Mouse (Mus musculus) heart, postnatal 14 days (tissue): ENCODE data around the gene Gpr137. TPM values are rescaled to one million over a fixed set of nuclear protein-coding genes. Genes with fewer than 3 reads are reported as not detected.

Source experiments
- DNase-seq, 2 experiments: peaks; one replicate each; pipeline ENCODE4 v3.0.0; 2021 to 2022
- intact Hi-C: fragments of 180-260 bp; cut with DNase I; formaldehyde crosslinking; loops from one replicate; pipeline ENCODE4 v1.15.1; 2025
- total RNA-seq, 2 experiments: library from RNA; stranded (reverse); gene quantifications; 2 replicates each; pipeline ENCODE4 v1.2.3; 2021

The Gpr137 gene
- total RNA-seq, 2 experiments from 2014 or later, result 34.1 to 40.0 TPM

DNA sequence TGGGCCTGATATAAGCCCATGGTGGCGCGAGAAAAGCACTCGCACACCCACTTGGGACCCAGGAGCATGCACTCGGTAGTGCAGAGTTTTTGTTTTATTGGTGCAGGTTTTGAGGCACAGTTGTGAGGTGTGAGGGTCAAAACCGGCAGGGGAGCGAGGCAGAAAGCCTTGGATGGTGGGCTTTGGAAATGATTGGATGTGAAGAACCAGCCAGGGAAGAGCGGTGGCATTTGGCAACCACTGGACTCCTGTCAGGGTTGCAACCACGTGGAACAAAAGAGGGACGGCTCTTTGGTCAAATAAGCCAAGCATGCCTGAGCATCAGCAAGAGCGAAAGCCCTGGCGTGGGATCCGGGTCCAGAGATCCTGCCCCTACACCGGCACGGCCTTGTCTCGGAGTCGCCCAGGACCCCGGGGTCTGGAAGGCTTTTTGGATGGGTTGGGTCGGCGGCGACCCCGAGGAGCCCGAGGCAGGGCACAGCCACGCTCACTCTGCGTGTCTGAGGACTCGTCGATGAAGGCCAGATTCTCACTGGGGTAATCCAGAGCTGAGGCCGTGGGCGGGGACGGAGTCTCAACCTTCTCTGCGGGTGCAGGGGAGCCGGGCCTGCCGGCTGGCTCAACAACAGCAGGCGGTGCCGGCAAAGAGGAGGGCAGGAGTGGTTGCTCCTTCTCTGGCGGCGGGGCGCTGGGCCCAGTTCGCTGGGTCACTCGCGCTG, 16.5 kb downstream of the Gpr137 start:
- no peak for DNase-seq
- intact Hi-C loops, result loop anchor here (2.0 kb wide), 2 partner anchors 15 to 95 kb away; partner anchors contain the start of gene Bad

DNA sequence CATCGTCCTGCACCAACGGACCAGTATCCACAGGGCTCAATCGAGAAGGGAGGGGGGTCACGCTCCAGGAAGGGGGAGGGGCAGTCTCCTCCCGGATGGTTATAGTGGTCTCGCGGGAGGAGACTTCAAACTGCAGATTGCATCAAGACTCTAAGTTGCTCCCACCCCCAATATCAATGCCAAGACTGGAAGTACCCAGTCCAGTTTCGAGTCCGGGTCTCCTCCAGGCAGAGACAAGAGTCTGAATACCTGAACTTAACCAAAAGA, 17.0 kb downstream of the Gpr137 start, which contains the start of gene Catsperz:
Catsperz (minus strand) TSS at position 74 of the 267 bp plus-strand sequence.
- intact Hi-C loops, result loop anchor here (2.0 kb wide), 2 partner anchors 16 to 96 kb away; partner anchors contain the start of gene Bad

DNA sequence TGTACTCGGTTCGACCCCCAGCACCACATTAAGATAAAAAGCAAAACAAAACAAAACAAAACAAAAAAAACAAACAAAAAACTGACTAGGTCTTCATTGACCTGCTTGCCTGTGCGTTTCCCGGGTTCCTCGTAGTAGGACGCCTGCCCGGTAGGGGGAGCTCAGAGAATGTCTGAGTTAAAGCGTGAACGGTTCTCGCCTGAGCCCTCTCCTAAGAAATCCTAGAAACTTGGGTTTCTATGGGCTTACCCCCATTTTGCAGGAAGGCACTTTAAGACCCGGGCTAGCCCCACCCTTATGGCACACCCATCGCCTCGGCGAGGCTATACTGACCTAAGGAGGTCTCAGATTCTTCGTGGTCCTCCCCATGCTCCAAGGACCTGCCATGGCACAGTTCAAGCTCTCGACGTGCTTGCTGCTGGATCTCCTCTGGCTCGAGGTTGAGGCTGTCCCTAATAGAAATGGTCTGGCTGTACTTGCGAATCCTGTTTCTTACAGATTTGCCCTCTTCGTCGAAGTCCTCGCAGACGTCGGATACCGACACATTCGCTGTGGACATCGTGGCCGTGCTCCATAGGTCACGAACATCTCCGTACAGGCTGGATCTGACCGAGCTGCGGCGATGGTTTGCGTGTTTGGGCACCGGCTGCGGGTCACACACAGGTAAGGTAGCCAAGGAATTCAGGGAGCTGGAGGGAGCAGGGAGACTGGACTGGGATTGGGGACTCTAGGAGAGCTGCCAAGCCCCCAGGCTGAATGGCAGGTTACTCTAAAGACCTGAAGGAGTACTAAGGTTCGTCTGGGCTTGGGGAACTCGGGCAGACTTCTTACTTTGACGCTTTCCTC, 17.6 kb downstream of the Gpr137 start:
- intact Hi-C loops, result loop anchor here (1.0 to 2.0 kb wide), 3 partner anchors 16 to 96 kb away; partner anchors contain the start of gene Bad
- DNase-seq, result peak; percentile 89 to 93

More for the DNA sequence above, 17.0 kb downstream of the Gpr137 start, which contains the start of gene Catsperz:
- DNase-seq, result no peak

DNA sequence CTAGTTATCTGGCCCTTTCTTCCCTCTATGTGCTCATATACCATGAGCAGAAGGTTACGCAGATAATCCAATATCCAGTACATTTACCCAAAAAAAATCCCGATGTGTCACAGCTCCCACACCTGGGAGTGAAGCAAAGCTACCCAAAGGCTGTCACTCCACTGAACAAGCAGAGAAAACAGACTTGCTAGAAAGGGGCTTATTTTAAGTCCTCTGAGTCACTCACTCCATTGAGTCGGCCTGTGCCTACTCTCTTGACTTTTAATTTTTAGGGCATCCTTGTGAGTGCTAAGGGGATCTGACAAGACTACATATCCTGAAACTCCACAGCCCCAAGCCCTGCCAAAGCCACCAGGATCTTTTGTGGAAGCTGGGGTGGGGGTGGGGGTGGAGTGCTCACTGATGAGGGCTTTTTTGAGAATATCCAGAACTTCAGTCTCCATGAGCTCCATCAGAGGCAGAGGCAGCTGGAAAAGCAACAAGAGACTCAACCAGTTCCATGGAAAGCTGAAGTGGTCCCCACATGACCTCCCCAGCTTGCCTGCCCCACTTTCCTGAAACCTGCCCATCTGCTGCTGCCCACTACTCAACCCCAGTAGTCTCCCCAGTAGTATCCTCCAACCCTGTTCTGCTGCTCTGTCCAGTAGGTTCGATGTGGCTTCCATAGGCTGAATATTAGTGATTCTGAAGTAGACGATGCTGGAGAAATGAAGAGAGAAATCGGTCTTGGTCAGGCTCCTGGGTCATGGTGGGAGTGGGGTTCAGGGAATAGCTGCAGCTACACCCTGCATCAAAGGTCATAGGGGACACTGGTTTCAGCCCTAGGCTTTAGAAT, 19.2 kb downstream of the Gpr137 start:
- intact Hi-C loops, result loop anchor here (2.0 kb wide), 1 partner anchor 56 kb away; no protein-coding TSS in a partner anchor
- DNase-seq, result no peak

DNA sequence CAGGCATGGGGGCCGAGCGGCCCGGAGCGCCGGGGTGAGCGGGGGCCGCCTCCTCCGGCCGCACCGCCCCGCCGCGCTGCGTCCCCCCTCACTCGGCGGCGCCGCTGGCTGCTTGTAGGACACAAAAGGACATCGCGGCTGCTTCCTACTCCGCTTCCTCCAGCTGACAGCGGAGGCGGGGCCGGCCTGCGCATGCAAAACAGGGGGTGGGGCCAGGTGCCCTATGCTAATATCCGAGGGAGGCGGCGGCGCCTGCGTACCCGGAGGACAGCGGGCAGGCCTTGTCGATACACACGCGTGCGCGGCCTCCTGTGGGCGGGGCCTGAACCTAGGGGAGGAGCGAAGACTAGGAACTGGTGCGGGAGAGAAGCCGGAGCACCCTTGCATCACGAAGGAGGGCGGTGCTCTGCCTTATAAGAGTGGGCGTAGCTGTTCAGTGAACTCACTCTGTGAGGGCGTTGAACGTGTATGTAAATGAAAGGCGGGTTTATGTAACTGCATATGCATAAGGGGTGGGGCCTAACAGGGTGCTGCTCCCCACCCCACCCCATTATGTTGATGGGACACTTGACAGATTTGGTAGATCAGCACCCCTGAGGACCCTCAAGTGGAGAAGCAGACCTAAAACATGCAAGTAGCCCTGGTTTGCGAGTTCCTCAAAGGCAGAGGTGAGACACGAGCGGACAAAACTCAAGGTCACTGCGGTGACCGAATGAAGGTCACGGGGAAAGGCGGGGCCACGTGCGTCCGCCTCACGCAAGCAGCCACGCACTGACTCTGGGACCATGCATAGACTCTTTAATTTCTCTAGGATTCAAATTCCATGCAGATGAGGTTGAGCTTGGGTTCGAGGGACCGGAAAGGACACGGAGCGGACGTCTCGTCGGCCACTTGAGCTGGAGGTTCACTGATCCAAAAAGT, 20.4 kb downstream of the Gpr137 start, which contains the start of gene Esrra:
Esrra (minus strand) TSS at position 167 of the 921 bp plus-strand sequence.
- peak; percentile 100 for DNase-seq
- intact Hi-C loops, result loop anchor here (2.0 kb wide), 1 partner anchor 57 kb away; no protein-coding TSS in a partner anchor

DNA sequence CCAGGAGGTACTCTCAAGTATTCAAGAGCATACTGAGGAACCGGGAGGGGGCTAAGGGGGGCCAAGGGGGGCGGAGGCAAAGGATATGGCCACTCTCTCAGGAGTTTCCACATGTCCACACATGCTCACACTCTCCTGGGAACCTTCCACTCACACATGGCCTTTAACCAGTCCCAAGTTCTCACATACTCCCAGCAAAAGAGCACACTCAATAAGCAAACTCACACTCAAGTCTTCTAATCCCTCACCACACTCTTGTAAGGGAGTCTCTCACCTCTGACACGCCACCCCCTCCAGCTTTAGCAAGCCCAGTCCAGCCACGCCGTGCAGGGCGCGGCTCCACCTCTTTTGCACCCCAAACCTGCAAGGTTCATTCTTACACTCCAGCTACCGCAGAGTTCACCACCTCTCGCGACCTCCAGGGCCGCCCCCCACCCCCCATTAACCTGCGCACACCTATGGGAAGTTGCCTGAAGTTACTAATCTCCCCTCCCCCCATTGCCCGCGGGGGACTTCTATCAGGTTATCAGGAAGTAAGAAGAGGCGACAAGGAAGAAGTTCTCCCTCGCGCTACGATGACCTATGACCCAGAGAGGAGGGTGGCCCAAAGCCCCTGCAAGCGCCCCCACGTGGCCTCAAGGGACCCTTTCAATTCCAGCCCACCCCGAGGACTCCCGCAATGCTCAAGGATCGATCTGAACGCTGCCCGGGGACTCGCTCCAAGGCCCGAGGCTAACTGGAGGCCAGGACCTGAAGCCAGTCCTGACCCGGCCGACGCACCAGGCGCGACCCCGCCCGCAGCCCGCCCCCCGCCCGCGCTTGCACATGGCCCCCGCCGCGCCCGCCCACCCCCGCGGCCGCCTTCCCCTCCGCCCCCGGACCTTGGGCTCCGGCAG, 21.3 kb downstream of the Gpr137 start:
- intact Hi-C loops, result no loop called here

DNA sequence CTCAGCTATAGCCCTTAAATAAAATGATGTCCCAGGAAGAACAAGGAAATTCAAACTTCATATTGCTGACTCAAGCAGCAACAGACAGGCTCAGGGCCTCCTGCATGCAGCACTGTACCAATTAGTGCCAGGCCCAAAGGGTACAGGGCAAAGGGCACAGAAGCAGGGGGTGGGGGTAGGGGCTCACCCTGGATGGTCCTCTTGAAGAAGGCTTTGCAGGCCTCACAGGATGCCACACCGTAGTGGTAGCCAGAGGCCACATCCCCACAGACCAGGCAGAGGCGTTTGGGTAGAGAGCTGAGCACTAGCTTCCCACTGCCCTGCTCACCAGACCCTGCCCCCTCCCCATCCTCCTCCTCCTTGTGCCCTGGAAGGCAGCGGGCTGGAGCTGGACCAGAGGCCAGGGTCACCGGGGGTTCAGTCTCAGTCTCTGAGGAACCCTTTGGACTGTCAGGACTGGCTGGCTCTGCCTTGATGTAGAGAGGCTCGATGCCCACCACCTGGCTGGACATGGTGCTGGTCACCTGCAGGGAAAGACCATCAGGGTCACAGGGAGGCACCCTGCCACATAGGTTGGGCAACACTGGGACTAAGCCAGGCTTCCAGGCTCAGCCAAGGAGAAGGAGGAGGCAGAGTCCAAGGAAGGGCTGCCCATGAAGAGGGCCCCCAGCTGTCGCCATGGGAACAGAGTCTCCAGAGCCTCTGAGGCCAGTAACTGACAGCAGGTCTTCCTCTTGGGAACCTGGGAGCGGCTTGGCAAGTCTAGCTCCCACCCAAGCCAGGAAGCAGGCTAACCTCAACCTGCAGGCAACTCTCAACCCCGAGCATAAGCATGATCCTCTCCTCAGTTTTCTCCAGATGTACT, 22.2 kb downstream of the Gpr137 start:
- peak in 1 of 2 experiments; percentile 43 for DNase-seq

More for the DNA sequence above, 21.3 kb downstream of the Gpr137 start:
- DNase-seq, result peak in 1 of 2 experiments; percentile 54

DNA sequence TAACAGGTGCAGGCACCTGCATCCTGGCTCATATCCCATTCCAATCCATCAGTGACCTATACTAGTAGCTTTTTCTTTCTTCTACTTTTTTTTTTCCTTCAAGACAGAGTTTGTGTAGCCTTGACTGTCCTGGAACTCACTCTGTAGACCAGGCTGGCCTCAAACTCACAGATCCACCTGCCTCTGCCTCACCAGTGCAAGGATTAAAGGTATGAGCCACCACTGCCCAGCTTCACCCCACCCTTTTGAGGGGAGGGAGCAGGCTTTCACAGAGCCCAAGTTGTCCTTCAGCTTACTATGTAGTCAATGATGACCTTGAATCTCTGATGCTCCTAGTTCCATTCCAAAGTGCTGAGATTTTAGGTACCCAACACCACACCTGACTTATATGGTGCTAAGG, 22.8 kb downstream of the Gpr137 start:
- DNase-seq, result no peak
- intact Hi-C loops, result no loop called here

More for the DNA sequence above, 22.2 kb downstream of the Gpr137 start:
- intact Hi-C loops, result no loop called here

DNA sequence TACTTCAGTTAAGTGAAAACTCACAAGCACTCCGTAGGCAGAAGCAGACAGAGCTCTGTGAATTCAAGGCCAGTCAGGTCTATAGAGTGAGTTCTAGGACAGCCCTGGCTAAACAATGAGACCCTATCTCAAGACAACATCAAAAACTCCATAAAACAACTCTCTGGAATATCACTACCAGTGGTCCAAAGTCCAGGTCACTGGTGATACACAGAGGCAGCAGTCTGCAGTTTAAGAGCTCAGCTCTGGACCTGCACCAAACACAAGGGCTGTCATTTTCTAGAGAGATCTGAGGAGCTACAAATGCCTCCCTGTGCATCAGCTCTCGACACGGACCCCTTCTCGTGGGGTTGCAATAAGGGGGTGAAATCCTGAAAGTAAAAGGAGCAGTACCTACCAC, 24.0 kb downstream of the Gpr137 start:
- DNase-seq, result no peak
- intact Hi-C loops, result no loop called here

DNA sequence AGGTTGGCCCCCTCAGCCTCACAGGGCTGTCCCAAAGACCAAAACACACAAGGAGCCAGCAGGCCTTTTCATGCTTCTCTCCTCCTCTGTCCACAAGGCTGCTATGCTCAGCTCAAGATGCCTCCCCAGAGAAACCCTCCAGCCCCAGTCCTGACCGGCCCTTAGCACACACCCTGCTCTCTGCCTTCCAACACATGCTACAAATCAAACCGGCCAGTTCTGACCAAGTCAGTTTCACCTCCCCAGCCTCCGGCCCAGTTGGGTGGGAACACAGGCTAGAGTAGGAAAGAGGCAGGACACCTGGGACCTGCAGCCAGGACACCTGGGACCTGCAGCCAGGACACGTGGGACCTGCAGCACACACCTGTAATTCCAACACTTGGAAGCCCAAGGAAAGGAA, 25.8 kb downstream of the Gpr137 start:
- intact Hi-C loops, result no loop called here
- DNase-seq, result no peak

DNA sequence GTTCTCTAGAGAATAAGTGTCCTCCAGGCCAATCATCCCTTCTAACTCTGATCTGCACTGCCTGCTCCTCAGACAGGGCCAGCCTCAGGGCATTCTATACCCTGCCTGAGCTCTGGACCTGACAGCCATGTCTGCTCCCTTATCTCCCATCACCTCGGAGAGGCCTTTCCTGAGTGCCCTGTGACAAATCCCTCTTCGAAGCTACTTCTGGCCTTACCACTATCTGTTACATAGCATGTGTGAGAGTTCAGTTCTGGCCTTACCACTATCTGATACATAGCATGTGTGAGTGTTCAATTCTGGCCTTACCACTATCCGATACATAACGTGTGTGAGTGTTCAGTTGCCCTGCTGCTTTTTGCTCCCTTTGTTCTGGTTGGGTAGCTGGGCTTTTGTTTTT, 27.0 kb downstream of the Gpr137 start:
- intact Hi-C loops, result no loop called here
- no peak for DNase-seq

DNA sequence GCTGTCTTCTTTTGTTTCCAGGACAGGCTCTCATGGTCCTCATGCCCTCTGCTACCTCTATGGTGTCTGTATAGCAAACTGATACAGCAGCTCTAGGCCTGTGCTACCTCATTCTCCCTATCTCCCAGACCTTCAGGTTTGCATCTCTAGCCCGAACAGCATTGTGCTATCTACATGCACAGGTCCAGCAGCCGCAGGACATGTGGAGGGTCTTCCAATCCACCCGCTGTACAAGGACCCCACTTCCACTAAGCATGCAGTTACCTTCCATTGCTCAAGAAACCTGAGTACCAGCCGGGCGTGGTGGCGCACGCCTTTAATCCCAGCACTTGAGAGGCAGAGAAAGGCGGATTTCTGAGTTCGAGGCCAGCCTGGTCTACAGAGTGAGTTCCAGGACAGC, 27.7 kb downstream of the Gpr137 start:
- no peak for DNase-seq
- intact Hi-C loops, result no loop called here

DNA sequence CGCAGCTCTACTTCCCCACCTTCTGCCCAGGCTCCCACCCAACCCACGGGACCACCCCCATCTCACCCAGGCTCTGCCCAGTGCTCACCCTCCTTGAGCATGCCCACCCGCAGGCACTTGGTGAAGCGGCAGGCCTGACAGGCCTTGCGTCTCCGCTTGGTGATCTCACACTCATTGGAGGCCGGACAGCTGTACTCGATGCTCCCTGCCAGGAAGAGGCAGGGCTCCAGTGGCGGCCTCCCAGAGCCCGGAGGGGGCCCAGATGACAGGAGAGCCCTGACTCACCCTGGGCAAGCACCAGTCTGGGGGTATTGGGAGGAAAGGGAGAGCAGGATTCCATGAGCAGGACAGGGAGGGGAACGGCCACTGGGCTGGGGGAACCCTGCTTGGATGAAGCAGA, 28.3 kb downstream of the Gpr137 start:
- DNase-seq, result peak; percentile 52 to 70
- intact Hi-C loops, result no loop called here

DNA sequence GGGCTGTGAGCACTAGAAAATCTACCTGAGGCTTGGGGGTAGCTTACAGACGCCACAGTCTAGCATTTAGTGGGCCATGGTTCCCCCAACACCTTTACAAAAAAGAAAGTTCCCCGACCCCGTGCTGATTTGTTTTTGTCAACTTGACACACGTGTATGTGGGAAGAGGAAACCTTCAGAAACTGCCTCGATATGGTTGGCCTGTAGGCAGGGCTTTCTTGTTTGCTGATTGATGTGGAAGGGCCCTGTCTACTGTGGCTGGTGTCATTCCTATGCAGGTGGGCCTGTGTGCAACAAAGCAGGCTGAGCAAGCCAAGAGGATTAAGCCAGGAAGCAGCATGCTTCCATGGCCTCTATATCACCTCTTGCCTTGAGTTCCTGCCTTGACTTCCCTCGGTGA, 29.2 kb downstream of the Gpr137 start:
- DNase-seq, result no peak
- intact Hi-C loops, result no loop called here

DNA sequence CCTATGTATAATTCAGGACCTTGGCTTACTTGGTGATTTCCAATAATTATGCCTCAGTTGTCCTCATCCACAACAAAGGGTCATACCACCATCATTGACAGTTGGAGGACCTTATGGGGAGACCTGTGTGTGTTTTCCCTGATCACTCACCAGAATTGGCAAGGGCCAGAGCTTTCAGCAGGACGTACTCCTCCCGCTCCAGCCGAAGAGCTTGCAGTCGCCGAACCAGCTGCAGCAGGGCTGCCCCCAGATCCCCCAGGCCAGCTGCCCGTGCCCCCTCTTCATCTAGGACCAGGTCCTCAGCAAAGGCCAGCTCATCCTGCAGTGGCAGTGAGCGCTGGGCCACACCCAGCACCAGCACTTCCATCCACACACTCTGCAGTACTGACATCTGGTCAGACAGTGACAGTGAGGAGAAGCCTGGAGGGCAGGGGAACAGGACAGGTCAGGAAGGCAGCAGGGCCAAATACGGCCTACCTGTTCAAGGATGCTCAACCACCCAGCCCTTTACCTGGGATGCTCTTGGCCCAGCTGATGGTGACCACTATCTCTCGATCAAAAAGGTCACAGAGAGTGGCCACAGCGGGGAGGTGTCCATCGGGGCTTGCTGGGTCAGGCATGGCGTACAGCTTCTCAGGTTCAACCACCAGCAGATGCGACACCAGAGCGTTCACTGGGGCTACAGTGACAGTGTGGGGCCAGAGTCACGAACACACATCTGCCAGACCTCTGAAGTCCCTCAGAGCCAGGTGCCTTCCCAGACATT, 29.9 kb downstream of the Gpr137 start:
- no peak for DNase-seq
- intact Hi-C loops, result no loop called here
